Mouse (Mus musculus) midbrain, postnatal 0 days (tissue): ENCODE results near the gene Eln. TPM values are rescaled to one million over a fixed set of nuclear protein-coding genes. Genes with fewer than 3 reads are reported as not detected.
A peak's percentile ranks its signal among the peaks of the same experiment; 100 is the strongest.

Experiments used
- ATAC-seq: fragments of 200-750 bp; cut with Nextera tagmentation; 2 replicates; pipeline ENCODE4 v1.8.0; 2017; ENCODE audit warnings: moderate number of reproducible peaks, mild to moderate bottlenecking, moderate TSS enrichment, moderate library complexity; ENCODE audit not compliant: low FRiP score
- DNase-seq: peaks from one replicate; pipeline ENCODE4 v3.0.0-alpha.2; 2015; ENCODE audit warnings: low spot score
- H3K27ac ChIP-seq: fragments of 300-500 bp; sonication (generic); 2 replicates; pipeline ENCODE4 v1.5.1; 2014; ENCODE audit warnings: low read depth, mild to moderate bottlenecking, low read length, mixed read lengths
- H3K27me3 ChIP-seq: fragments of 300-500 bp; sonication (generic); 2 replicates; pipeline ENCODE4 v1.6.1; 2014; ENCODE audit warnings: low read length, control low read depth, mixed read lengths; ENCODE audit not compliant: insufficient read depth
- H3K36me3 ChIP-seq: fragments of 300-500 bp; sonication (generic); 2 replicates; pipeline ENCODE4 v1.6.1; 2014; ENCODE audit warnings: low read length, control low read depth, mixed read lengths; ENCODE audit not compliant: insufficient read depth
- H3K4me1 ChIP-seq: fragments of 300-500 bp; sonication (generic); 2 replicates; pipeline ENCODE4 v1.6.1; 2014; ENCODE audit warnings: mild to moderate bottlenecking, control low read depth, antibody characterized with exemption, low read length, mixed read lengths; ENCODE audit not compliant: insufficient read depth
- H3K4me2 ChIP-seq: fragments of 300-500 bp; sonication (generic); 2 replicates; pipeline ENCODE4 v1.6.1; 2014; ENCODE audit warnings: low read depth, mild to moderate bottlenecking, low read length, mixed read lengths; ENCODE audit not compliant: poor library complexity, severe bottlenecking
- H3K4me3 ChIP-seq: fragments of 300-500 bp; sonication (generic); 2 replicates; pipeline ENCODE4 v1.5.1; 2014; ENCODE audit warnings: low read depth, mild to moderate bottlenecking, low read length, moderate library complexity
- H3K9ac ChIP-seq: fragments of 300-500 bp; sonication (generic); replicated peaks from 2 replicates; pipeline ENCODE4 v1.6.1; 2014; ENCODE audit warnings: mild to moderate bottlenecking, low read length, moderate library complexity, mixed read lengths; ENCODE audit not compliant: poor library complexity, severe bottlenecking
- H3K9me3 ChIP-seq: fragments of 300-500 bp; sonication (generic); 2 replicates; pipeline ENCODE4 v1.6.1; 2016; ENCODE audit warnings: low read length, control low read depth
- CTCF ChIP-seq: IDR thresholded peaks from 2 replicates; pipeline ENCODE4 v1.5.1; 2016; ENCODE audit warnings: antibody characterized with exemption, mild to moderate bottlenecking
- whole genome bisulfite sequencing: fragments of 180-500 bp; shearing (Covaris S2); extraction: QIAGEN DNeasy Blood & Tissue Kit; methylation state at CpG from one replicate; pipeline ENCODE4 v1.1.7; 2014; 5-methylcytosine and 5-hydroxymethylcytosine counted together
- polyA plus RNA-seq: library from polyadenylated mRNA; unstranded; fragments of >200 nt; fragmentation: Nextera tagmentation; extraction: Ambion mirVana; gene quantifications from 2 replicates; pipeline ENCODE4 v1.2.1, GENCODE M21; 2015
- total RNA-seq: library from RNA; depleted of rRNA; stranded (reverse); fragments of >200 nt; gene quantifications from 2 replicates; pipeline ENCODE4 v1.2.3, GENCODE M21; 2014

Gene Eln
- total and polyA plus RNA-seq, 2 experiments from 2014 or later = 27.7 to 35.0 TPM

DNA sequence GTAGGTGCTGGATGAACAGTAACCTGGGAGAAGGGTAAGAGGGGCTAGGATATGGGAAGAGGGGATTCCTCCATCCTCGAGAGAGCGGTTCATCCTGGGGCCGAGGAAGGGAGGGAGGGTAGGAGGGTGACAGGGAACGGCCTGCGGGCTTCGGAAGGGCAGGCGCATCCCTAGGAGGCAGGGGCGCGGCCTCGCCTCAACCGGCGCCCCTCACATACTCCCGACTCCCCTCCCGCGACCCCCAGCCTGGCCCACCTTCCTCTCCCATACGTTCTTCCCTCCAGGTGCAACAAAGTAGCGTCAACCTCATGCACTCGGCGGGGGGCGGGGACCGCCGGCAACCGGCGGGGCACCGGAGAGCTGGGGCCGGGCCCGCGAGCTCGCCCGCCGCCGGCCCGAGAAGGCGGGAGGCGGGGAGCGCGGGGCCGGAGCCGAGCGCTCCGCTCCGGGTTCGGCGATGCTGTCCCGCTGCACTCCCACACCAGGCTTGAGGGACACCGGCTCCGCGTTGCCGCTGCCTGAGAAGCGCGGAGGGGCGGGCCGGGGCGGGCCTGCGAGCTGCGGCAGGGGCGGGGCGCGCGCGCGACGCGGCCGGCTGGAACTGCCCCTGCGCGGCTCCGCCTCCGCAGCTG lies 58.9 kb downstream of the Eln start, which contains the start of gene Limk1:
Limk1 (minus strand) TSS at position 513 of the 632 bp plus-strand sequence.
- Histone ChIP-seq H3K27me3 (no peaks in the 10 kb centered on the region), H3K36me3 (peaks cover 26% of the 10 kb centered on the region), H3K9me3 (no peaks in the 10 kb centered on the region), H3K27ac (peak within 1 kb of the TSS; percentile 87), H3K4me3 (peak within 1 kb of the TSS; percentile 91), H3K9ac (peak within 1 kb of the TSS; percentile 96), H3K4me1 (0 out of 2 replicates have a peak, but pooled peaks cover 13% of the 10 kb centered on the region), H3K4me2 (peak within 1 kb of the TSS; percentile 83)
- TF ChIP-seq CTCF = no peak
- DNase-seq (no peak), ATAC-seq (peak; percentile 11)
- WGBS = under 1% methylated on average over 36 of the region's 69 CpGs

DNA sequence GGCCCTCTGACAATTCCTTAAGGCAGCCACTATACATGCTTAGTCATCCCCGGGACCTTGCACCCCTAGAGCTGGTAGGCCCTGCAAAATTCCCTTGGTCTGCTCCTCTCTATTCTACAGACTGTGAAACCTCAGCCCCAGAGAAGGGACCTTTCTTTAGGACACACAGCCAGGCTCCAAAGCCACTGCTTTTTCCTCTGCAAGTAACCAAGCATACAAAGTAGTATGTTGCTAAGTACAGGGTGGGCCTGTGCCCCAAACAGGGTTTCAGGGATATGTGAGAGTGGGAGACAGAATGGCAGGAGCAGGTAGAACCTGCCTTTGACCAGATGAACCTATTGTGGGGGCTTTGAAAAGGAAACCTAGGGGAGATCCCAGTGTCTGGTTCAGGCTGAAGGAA lies 59.9 kb downstream of the Eln start:
- WGBS = 77% methylated on average over 1 of the region's 1 CpGs
- Histone ChIP-seq H3K9me3 (no peaks in the 10 kb centered on the region), H3K27ac (no peak overlapping the region), H3K4me3 (peak overlapping the region; percentile 91), H3K4me2 (peak overlapping the region; percentile 83), H3K4me1 (0 out of 2 replicates have a peak, but pooled peaks cover 13% of the 10 kb centered on the region), H3K9ac (peak overlapping the region; percentile 96), H3K36me3 (peaks cover 26% of the 10 kb centered on the region), H3K27me3 (no peaks in the 10 kb centered on the region)
- DNase-seq (no peak), ATAC-seq (no peak)
- no peak for TF ChIP-seq CTCF

DNA sequence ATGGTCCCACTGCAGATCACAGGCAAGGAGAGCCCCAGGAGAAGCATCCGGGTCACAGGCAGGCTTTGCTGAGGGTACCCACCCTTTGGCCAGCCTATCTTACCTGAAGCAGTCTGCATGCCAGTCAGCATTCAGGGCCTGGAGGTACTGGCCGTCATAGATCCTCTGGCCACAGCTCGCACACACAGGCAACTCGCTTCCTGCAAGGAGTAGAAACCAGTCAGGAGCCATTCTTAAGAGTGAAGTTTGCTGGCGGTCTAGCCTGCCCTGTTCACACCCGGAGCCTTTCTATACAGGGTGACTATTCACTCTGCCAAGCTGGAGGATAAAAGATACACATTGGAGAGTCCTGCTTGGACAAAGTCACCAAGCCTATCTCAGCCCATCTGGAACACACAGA lies 60.6 kb downstream of the Eln start:
- Histone ChIP-seq H3K27ac (no peak overlapping the region), H3K9me3 (no peaks in the 10 kb centered on the region), H3K9ac (no peak overlapping the region), H3K4me2 (no peak overlapping the region), H3K27me3 (no peaks in the 10 kb centered on the region), H3K36me3 (peaks cover 26% of the 10 kb centered on the region), H3K4me3 (no peak overlapping the region), H3K4me1 (0 out of 2 replicates have a peak, but pooled peaks cover 13% of the 10 kb centered on the region)
- 91% methylated on average over 6 of the region's 6 CpGs for WGBS
- DNase-seq (no peak), ATAC-seq (no peak)
- TF ChIP-seq CTCF = no peak

DNA sequence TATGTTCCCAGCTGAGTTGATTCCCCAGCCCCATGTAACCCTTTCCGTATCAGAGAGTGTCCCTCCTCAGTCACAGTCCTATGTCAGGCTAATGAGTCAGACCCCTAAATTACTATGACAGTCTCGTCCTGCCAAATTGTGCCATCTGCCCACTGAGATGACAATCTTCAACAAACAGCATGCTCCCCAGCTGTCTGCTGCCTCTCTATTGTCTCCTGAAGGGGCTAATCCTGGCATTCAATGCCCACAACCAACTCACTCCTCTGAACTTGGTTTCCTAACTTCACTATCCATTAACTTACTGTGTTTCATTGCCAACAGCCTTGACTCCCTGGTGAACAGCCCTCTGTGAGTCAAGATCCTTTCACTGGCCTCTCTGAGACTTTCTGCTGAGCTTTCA lies 62.7 kb downstream of the Eln start:
- ATAC-seq (no peak), DNase-seq (peak; percentile 66)
- H3K9me3 ChIP-seq = no peaks in the 10 kb centered on the region
- no peak for TF ChIP-seq CTCF
- H3K9ac ChIP-seq = no peak overlapping the region
- H3K4me3 ChIP-seq = no peak overlapping the region
- no peak overlapping the region for H3K27ac ChIP-seq
- WGBS = 60% methylated on average over 2 of the region's 2 CpGs
- H3K4me2 ChIP-seq = no peak overlapping the region
- H3K27me3 ChIP-seq = no peaks in the 10 kb centered on the region
- peaks cover 33% of the 10 kb centered on the region for H3K36me3 ChIP-seq
- H3K4me1 ChIP-seq = 0 out of 2 replicates have a peak, but pooled peaks cover 10% of the 10 kb centered on the region

- Histone ChIP-seq H3K4me3 (no peak overlapping the region), H3K4me2 (no peak overlapping the region), H3K27me3 (no peaks in the 10 kb centered on the region), H3K36me3 (peaks cover 35% of the 10 kb centered on the region), H3K27ac (no peak overlapping the region), H3K9ac (no peak overlapping the region), H3K4me1 (0 out of 2 replicates have a peak, but pooled peaks cover 10% of the 10 kb centered on the region), H3K9me3 (no peaks in the 10 kb centered on the region)
- no peak for TF ChIP-seq CTCF
- no peak for ATAC-seq
- DNase-seq = peak; percentile 38
- 78% methylated on average over 2 of the region's 2 CpGs for WGBS
Measured at GRCm38 (mm10) chr5:134683813-134684212, 63.3 kb downstream of the Eln start.

DNA sequence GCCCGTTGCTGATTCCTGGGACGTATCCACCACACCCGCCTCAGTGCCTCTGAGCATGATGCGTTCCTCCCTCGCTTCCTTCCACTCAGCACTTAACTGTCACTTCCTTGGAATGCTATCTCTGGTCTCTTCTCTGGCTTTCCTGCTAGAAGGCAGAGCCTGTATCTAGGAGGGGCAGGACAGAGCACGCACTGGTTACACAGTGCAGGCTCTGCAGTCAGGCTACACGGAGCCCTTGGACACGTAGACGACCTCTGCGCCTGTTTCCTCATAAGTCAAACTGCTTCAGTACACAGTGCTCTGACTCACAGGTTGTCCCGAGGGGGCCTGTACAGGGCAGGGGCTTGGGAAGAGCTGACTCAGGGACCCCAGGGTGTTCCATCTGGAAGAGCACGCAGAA lies 66.9 kb downstream of the Eln start:
- DNase-seq (no peak), ATAC-seq (no peak)
- Histone ChIP-seq H3K27me3 (no peaks in the 10 kb centered on the region), H3K36me3 (peaks cover 27% of the 10 kb centered on the region), H3K9ac (no peak overlapping the region), H3K4me3 (no peak overlapping the region), H3K9me3 (no peaks in the 10 kb centered on the region), H3K27ac (no peak overlapping the region), H3K4me1 (0 out of 2 replicates have a peak, but pooled peaks cover 4% of the 10 kb centered on the region), H3K4me2 (no peak overlapping the region)
- 83% methylated on average over 12 of the region's 12 CpGs for WGBS
- no peak for TF ChIP-seq CTCF
